Mouse (Mus musculus) macrophage (primary cell): Measurements from ENCODE around the gene Cryba4. TPM values are rescaled to one million over a fixed set of nuclear protein-coding genes. Genes with fewer than 3 reads are reported as not detected.

ENCODE experiments used
- polyA plus RNA-seq: library from polyadenylated mRNA; stranded (reverse); fragments of 250-400 nt; gene quantifications from 3 replicates; pipeline ENCODE4 v1.2.4, GENCODE M21; 2018; ENCODE audit warnings: inconsistent platforms

Cryba4 gene
- polyA plus RNA-seq, 1 experiment from 2014 or later: 0.62 TPM

Other genes with a start within 250 kb of the Cryba4 start
- gene Crybb1, start 3.3 kb upstream of the Cryba4 start, polyA plus RNA-seq: not detected in 3 replicates
- gene Tpst2, start 24.2 kb upstream of the Cryba4 start, polyA plus RNA-seq: 51.3 to 89.5 TPM (median 52.2 TPM) in 3 replicates
- 27.6 to 29.7 TPM (median 28.0 TPM) in 3 replicates for gene Tfip11, start 73.8 kb upstream of the Cryba4 start, polyA plus RNA-seq
- 10.4 to 27.3 TPM (median 21.2 TPM) in 3 replicates for gene Srrd, start 90.5 kb upstream of the Cryba4 start, polyA plus RNA-seq
- 10.1 to 18.2 TPM (median 17.9 TPM) in 3 replicates for gene Hps4, start 90.6 kb upstream of the Cryba4 start, polyA plus RNA-seq
- 0.06 TPM in 1 of 3 replicates, not detected in the others for gene Gm6583, start 103.5 kb upstream of the Cryba4 start, polyA plus RNA-seq
- not detected in 3 replicates for gene Asphd2, start 142.3 kb upstream of the Cryba4 start, polyA plus RNA-seq
- not detected in 3 replicates for gene Gm6588, start 196.9 kb upstream of the Cryba4 start, polyA plus RNA-seq